Mouse (Mus musculus) cerebellum, adult 9-11 months (tissue): ENCODE measurements around the gene Tst.
A peak's percentile ranks its signal among the peaks of the same experiment; 100 is the strongest.

Experiments
- DNase-seq: peaks from one replicate; pipeline ENCODE4 v3.0.0; 2022

The Tst gene

DNA sequence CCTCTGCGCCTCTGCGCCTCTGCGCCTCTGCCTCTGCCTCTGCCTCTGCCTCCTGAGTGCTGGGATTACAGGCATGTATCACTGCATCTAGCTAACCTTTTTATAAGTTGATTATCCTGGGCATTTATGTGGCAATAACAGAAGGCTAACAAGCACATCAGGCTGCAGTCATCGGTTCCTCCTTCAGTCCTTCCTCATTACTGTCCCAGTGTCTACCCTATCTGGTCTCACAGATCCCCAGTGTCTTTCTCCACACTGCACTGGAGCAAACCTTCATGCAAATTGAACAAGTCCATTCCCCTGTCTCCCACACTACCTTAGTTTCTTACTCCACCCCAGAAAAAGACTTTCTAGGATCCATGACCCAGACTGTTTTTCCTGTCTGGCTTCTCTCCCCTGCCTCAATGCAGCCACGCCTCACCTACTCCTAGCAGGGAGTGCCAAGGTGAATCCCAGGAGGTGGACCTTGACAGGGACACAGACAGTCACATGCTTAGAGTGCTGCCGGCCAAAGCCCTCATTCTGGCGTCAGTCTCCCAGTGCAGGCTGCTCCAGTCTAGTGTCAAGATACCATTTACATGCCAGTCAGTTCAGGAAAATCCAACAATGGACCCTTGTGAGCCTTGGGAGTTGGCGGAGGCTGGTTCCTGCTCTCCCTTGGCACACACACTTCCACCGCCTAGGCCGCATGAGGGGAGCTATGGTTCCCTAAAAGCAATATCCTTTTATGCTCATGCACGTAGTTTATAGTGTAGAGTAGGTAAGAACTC is 22.1 kb downstream of the Tst start:
- DNase-seq: peak; percentile 46

DNA sequence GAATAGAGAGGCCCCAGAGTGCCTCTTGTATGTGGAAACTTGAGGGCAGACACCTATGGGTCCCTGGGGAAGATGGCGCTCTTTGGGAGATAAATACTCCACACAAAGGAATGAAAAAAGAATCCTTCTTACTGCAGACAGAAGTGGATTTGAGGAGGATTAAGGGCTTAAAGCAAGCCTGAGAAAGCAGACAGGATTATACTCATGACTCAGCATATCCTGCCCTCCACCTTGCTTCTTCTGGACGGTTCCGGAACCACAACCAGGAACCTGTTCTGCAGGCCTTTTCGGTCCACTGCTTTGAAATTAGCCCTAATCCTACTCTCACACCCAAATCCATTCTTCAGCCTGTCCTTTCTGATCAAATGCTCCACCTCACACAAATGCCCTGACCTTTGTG is 23.6 kb downstream of the Tst start:
- DNase-seq: no peak

DNA sequence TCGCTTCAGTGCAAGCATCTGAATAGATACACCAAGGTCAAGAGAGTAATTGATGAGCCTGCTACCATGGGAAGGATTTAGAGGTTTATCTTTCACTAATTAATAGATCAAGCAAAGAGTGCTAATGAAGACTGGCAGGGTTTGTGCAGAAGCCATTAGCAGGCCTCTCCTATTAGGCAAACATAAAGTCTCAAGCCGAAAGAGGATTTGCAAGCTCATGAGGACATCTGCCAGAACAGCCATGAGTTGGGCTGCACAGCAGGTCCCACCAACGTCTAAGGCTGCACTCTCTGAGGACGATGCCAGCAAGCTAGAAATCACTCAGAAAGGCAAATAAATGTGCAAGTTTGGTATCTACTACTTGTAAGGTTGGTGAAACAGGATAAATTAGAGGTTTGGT is 25.0 kb downstream of the Tst start:
- DNase-seq: no peak

DNA sequence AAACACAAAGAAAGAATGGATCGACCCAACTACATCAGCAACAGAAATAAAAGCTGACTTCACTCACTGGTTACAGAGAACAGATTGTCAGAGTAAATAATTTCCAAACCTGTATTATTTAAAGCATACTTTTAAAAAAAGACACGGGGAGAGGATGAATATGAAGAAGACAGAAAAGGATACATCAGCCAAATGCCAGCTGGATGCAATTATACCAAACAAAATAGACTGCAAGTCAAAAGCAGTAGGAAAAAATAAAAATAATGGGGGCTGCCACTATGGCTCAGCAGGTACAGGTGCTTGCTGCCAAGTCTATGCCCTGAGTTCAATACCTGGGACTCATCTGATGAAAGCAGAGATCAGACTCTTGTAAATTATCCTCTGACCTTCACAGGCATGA is 25.5 kb downstream of the Tst start:
- no peak for DNase-seq

DNA sequence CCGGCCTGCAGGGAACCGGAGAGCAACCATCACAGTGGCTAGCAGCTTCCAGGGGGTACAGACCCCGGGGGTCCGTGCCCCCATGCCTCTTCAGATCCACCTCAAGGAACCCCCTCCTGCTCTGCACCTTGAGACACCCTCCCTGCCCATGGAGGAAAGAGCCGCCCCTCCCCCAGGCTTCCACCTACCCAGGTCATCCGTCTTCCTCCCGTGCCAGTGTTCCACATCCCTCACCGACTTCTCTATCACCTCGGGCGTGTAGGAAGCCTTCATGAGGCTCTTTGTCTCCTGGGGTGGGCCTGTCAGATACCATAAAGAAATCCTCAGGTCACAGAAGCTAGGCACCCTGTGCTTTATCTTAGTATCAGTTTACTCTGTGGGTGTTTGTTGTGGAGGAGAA is 27.2 kb downstream of the Tst start:
- no peak for DNase-seq

DNA sequence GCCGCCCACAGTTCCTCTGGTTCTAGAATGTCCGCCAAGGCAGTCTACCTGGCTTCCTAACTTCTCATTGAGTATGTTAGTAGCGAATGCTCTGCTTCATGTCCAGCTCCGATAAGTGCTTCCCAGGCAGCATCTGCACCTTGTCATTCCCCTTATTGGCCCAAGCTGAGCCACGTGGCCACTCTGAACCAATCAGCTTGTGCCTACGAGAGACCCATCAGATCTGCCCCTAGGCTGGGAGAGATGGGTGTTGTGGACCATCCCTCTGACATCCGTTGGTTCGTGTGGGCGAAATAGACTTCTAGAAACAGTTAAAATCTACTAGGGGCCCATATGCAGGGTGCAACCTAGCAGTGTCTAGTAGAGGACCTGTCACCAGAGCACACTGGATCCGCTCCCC is 27.8 kb downstream of the Tst start:
- DNase-seq: no peak

DNA sequence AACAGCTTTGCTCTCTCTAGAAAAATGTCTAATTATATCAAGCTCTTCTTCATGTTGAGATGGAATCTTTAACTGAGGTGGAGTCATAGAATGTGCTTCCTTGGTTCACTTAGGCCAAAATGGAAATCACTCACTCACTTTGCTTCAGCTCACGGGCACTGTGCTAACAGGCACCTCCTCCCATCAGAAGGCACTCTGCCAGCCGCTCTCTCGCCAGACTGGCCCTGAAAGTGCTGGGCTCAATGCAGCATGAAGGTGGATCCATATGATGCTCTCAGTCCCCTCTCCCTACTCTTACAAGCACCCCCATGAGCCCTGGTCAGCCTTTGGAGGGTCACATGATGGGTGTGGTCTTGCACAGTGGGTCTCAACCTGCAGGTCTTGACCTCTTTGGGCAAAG is 31.5 kb downstream of the Tst start:
- DNase-seq: no peak

DNA sequence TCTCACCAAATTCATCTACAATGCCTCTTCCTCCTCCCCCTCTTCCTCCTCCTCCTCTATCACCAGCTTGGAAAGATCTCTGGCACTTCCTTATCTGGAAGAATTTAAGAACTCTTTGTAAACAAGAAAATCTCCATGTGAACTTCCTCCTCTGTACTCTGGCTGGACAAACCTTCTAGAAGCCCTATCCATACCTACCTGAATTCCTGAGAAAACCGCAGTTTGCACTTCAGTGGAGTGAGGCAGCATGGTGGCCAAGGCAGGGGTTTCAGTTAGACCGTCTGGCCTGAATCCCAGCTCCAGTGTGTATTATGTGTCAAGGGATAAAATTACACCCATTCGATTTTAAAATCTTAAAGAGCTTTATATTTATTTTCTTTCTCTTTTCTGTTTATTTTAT is 32.9 kb downstream of the Tst start:
- no peak for DNase-seq

DNA sequence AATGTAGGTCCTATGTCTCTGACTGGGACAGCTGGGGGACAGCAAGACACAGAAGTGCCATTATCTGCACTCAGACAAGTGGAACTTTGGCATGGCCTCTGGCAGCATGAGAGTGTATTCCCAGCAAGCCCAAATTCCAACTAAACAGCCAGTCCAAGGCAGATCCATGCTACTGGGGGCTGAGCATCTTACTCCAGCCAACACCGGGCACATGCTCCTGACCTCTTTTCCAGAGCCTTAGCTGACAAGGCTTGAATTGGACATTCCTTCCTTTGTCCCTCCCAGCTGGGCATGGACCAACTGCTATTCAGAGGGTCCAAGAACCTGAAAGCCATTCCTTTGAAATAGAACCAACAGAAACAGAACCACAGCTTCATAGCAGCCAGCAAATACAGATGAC is 36.1 kb downstream of the Tst start:
- peak; percentile 32 for DNase-seq

DNA sequence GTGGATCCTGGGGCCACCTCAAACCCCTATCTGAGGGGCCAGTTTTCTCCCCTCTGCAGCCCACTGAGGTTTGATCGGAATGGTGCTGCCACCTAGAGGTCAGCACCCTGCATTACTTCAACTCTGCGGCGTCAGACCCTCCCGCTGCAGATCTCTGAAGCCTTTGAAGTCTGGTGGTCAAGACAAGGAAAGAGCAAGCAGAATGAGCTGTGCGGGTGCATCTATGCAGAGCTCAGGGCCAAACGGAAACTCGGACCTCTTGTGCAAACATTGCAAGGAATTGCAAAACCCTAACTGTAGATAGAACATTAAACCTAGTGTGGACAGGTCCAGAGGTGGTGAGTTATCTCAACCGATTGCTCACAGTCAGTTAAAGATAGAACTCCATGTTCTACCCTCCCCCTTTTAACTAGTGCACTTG is 36.8 kb downstream of the Tst start:
- no peak for DNase-seq

DNA sequence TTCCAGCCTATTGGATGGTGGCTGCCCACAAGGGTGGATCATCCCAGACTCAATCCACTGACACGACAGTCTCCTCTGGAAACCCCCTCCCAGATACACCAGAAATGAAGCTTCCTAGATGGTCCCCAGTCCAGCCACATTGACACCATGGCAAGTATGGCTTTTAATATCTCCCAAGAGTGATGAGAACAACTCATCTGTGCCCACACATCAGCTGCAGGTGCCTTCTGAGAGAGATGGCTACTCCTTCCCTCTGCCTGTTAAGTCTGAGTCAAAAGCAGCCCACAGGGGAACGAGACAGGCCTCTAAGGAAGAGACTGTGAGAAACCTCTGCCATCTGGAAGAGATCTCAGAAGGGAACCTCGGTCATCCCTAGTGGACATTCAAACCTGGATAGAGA is 37.9 kb downstream of the Tst start:
- no peak for DNase-seq

DNA sequence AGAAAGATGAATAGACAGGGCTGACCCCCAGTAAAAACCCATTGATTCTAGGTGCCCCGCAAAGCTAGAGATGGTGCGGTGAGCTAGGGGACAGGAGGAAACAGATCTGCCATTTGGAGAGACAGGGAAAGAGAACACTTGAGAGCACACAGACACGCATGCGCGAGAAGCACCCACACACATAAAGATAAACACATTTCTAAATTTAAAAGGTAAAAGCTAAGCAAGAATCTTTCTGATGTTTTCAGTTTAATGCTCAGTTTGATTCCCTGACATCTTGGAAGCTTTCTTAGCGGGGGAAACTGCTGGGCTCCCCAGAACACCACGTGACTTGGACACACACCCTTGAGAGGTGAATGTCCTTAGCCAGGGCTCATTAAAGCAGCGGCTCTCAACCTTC is 38.8 kb downstream of the Tst start:
- DNase-seq: no peak

DNA sequence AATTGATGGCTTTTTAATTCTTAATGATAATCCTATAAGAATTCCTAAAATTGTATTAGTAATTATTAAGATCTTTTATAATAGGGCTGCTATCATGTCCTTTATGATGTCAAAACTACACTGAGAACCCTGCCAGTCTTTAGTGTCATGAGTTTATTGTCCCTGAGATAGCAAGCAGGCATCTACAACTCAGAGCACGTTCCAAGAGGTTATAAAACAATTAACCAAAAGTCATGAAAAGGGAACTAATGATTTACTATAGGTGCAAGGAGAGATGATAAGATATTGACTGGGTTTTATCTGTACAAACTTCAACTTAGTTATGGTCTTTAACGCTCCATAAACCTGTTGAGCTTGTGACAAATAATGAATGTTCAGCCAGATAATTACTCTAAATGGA is 39.8 kb downstream of the Tst start:
- DNase-seq: no peak

DNA sequence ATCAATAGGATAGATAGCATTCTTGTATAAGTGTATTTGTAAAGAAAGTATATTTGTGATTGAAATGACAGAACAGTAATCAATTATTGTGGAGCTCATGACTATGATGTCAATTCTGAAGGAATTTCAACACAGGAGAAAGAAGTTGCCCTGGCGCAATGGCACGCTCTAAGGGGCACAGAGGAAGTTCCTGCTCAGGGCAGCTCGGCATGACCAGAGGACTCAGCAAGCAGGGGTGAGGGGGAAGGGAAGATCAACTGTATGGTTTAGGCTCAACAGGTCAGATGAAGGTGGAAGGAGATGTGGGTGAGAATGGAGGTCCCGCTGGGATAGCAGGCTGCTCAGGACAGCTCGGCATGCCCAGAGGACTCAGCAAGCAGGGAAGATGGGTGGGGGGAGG is 50.2 kb downstream of the Tst start:
- DNase-seq: no peak

DNA sequence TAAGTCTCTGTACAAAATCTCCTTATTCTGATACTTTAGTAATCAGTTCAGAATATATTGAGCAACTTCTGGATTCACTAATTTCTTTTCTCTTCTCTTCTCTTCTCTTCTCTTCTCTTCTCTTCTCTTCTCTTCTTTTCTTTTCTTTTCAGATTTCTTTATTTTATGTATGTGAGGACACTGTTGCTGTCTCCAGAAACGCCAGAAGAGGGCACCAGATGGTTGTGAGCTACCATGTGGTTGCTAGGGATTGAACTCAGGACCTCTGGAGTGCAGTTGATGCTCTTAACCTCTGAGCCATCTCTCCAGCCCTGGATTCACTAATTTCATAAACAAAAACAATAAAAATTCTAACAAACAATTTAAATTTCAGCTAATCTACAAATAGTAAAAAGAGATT is 50.7 kb downstream of the Tst start:
- DNase-seq: no peak

DNA sequence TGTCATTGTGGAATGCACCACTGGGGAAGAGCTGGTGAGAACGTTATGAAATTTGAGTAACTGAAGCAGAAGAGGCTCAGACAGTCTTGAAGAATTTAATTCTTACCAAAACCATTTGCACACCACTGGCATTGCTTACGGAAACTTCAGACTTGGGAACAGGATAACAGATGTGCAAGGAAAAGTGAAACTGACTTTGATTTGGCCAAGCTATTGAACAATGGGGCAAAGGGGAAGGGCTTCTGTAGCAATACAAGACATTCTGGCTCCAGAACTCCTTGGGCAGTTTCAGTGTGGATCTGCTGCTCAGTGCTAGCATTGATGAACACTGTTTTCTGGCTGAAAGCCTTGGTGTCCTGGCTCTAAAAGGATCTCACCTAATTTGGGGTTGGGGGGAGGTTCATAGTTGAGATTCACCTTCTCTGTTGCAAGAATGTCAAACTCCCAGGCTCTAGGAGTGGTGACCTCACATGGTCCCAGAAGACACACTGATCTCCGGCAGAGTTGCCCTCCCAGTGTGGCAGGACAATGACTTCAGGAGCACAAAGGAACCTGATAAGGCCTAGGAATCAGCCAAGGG is 54.0 kb downstream of the Tst start:
- no peak for DNase-seq
